Comparison of ENCODE assay signal across 8 mouse cellular contexts in genomic region chr11:57434153-57434552, GRCm38 (mm10).
DNase-seq lines count a peak whose midpoint lies in the region.
"Had no signal": no experiment of that assay in that cellular context is flagged by ENCODE, and none has a peak within 500 bp of the region (broad histone marks: within the 10 kb centered on the region; RNA-seq: fewer than 3 reads in every experiment).

No protein-coding gene starts in this region.

- H3K4me3 ChIP-seq in embryonic facial prominence, embryonic 10.5 days: no peak overlapping the region
- H3K4me3 ChIP-seq: midbrain, embryonic 13.5 days had no signal

- H3K9me3 ChIP-seq in embryonic facial prominence, embryonic 10.5 days: no peaks in the 10 kb centered on the region
- H3K9me3 ChIP-seq: midbrain, embryonic 13.5 days had no signal

- no peak overlapping the region for H3K27ac ChIP-seq in embryonic facial prominence, embryonic 10.5 days (replicated peaks)
- H3K27ac ChIP-seq: midbrain, embryonic 13.5 days had no signal

- H3K36me3 ChIP-seq in embryonic facial prominence, embryonic 10.5 days (replicated peaks): no peaks in the 10 kb centered on the region
- H3K36me3 ChIP-seq: midbrain, embryonic 13.5 days had no signal

- no peaks in the 10 kb centered on the region for H3K27me3 ChIP-seq in embryonic facial prominence, embryonic 10.5 days (replicated peaks; ENCODE audit: low read depth, poor library complexity, severe bottlenecking)
- H3K27me3 ChIP-seq: midbrain, embryonic 13.5 days had no signal

- H3K4me1 ChIP-seq in embryonic facial prominence, embryonic 10.5 days: no peaks in the 10 kb centered on the region
- H3K4me1 ChIP-seq: midbrain, embryonic 13.5 days had no signal

- peak; percentile 55 for DNase-seq in kidney, postnatal 14 days
- no peak for DNase-seq in kidney, adult 11 months
- peak; percentile 18 for DNase-seq in WW6 (ENCODE audit: low read depth, low spot score)
- peak; percentile 54 for DNase-seq in embryonic facial prominence, embryonic 10.5 days (ENCODE audit: low spot score)
- peak; percentile 80 for DNase-seq in mesoderm, embryonic 11.5 days (ENCODE audit: low read depth, low spot score)
- no peak for DNase-seq in cerebellum, postnatal 14 days
- DNase-seq in thymus, adult 18-20 months: no peak

- 16% methylated on average over 1 of the region's 1 CpGs for WGBS in embryonic facial prominence, embryonic 10.5 days

Comparison
In these comparisons a context has a peak if more than half of its experiments do, and no peak if none do; other contexts are left out.
1. DNase-seq: peak in kidney, postnatal 14 days (single experiment), WW6 (single experiment), embryonic facial prominence, embryonic 10.5 days (single experiment) and mesoderm, embryonic 11.5 days (single experiment); none in kidney, adult 11 months (single experiment), cerebellum, postnatal 14 days (0 of 2) and thymus, adult 18-20 months (0 of 2).